Mouse (Mus musculus): Measurements from ENCODE around the gene Bcar3. TPM values are rescaled to one million over a fixed set of nuclear protein-coding genes. Genes with fewer than 3 reads are reported as not detected.

Bcar3 gene
- polyA plus RNA-seq, 1 experiment, result 8.8 TPM

- no peak overlapping the region for H3K27ac ChIP-seq (replicated peaks; ENCODE audit: low read depth, low read length)
- H3K4me3 ChIP-seq (ENCODE audit: insufficient read depth, low read depth, low read length), result no peak overlapping the region
- no peaks in the 10 kb centered on the region for H3K4me1 ChIP-seq (ENCODE audit: control insufficient read depth, insufficient read depth, insufficient read length, low read length)
These were observed 14.1 kb downstream of the Bcar3 start for GRCm38 (mm10) chr3:122307894-122308671.

- Histone ChIP-seq H3K4me3 (ENCODE audit: insufficient read depth, low read depth, low read length) (no peak overlapping the region), H3K4me1 (ENCODE audit: control insufficient read depth, insufficient read depth, insufficient read length, low read length) (no peaks in the 10 kb centered on the region), H3K27ac (replicated peaks; ENCODE audit: low read depth, low read length) (no peak overlapping the region)
These were observed 15.0 kb downstream of the Bcar3 start for GRCm38 (mm10) chr3:122308981-122309380.

- Histone ChIP-seq H3K4me3 (ENCODE audit: insufficient read depth, low read depth, low read length) (no peak overlapping the region), H3K4me1 (ENCODE audit: control insufficient read depth, insufficient read depth, insufficient read length, low read length) (peaks cover 2% of the 10 kb centered on the region; the same call in 1 of the 2 replicates), H3K27ac (replicated peaks; ENCODE audit: low read depth, low read length) (no peak overlapping the region)
These were observed 18.1 kb downstream of the Bcar3 start for GRCm38 (mm10) chr3:122312078-122312477.

GRCm38 (mm10) chr3:122312936-122313629, 19.1 kb downstream of the Bcar3 start:
- H3K27ac ChIP-seq (replicated peaks; ENCODE audit: low read depth, low read length), result no peak overlapping the region
- H3K4me3 ChIP-seq (ENCODE audit: insufficient read depth, low read depth, low read length), result no peak overlapping the region
- peaks cover 2% of the 10 kb centered on the region; the same call in 1 of the 2 replicates for H3K4me1 ChIP-seq (ENCODE audit: control insufficient read depth, insufficient read depth, insufficient read length, low read length)

- no peak overlapping the region for H3K4me3 ChIP-seq (ENCODE audit: insufficient read depth, low read depth, low read length)
- no peak overlapping the region for H3K27ac ChIP-seq (replicated peaks; ENCODE audit: low read depth, low read length)
- H3K4me1 ChIP-seq (ENCODE audit: control insufficient read depth, insufficient read depth, insufficient read length, low read length), result peaks cover 2% of the 10 kb centered on the region; the same call in 1 of the 2 replicates
These were observed 20.0 kb downstream of the Bcar3 start for GRCm38 (mm10) chr3:122313936-122314335.

GRCm38 (mm10) chr3:122316621-122317020, 22.7 kb downstream of the Bcar3 start:
- Histone ChIP-seq H3K4me3 (ENCODE audit: insufficient read depth, low read depth, low read length) (no peak overlapping the region), H3K4me1 (ENCODE audit: control insufficient read depth, insufficient read depth, insufficient read length, low read length) (peaks cover 2% of the 10 kb centered on the region; the same call in 1 of the 2 replicates), H3K27ac (replicated peaks; ENCODE audit: low read depth, low read length) (no peak overlapping the region)

GRCm38 (mm10) chr3:122317339-122317738, 23.4 kb downstream of the Bcar3 start:
- Histone ChIP-seq H3K27ac (replicated peaks; ENCODE audit: low read depth, low read length) (no peak overlapping the region), H3K4me1 (ENCODE audit: control insufficient read depth, insufficient read depth, insufficient read length, low read length) (peaks cover 2% of the 10 kb centered on the region; the same call in 1 of the 2 replicates), H3K4me3 (ENCODE audit: insufficient read depth, low read depth, low read length) (no peak overlapping the region)

- H3K27ac ChIP-seq (replicated peaks; ENCODE audit: low read depth, low read length), result no peak overlapping the region
- no peaks in the 10 kb centered on the region for H3K4me1 ChIP-seq (ENCODE audit: control insufficient read depth, insufficient read depth, insufficient read length, low read length)
- H3K4me3 ChIP-seq (ENCODE audit: insufficient read depth, low read depth, low read length), result no peak overlapping the region
These were observed 28.3 kb downstream of the Bcar3 start for GRCm38 (mm10) chr3:122322226-122322625.

- no peak overlapping the region for H3K27ac ChIP-seq (replicated peaks; ENCODE audit: low read depth, low read length)
- no peak overlapping the region for H3K4me3 ChIP-seq (ENCODE audit: insufficient read depth, low read depth, low read length)
- H3K4me1 ChIP-seq (ENCODE audit: control insufficient read depth, insufficient read depth, insufficient read length, low read length), result no peaks in the 10 kb centered on the region
These were observed 29.9 kb downstream of the Bcar3 start for GRCm38 (mm10) chr3:122323841-122324240.

GRCm38 (mm10) chr3:122324528-122324927, 30.6 kb downstream of the Bcar3 start:
- H3K27ac ChIP-seq (replicated peaks; ENCODE audit: low read depth, low read length), result no peak overlapping the region

GRCm38 (mm10) chr3:122330484-122330883, 36.5 kb downstream of the Bcar3 start:
- Histone ChIP-seq H3K27ac (replicated peaks; ENCODE audit: low read depth, low read length) (no peak overlapping the region), H3K4me3 (ENCODE audit: insufficient read depth, low read depth, low read length) (no peak overlapping the region), H3K4me1 (ENCODE audit: control insufficient read depth, insufficient read depth, insufficient read length, low read length) (peaks cover 17% of the 10 kb centered on the region; the same call in 1 of the 2 replicates)

More at GRCm38 (mm10) chr3:122324528-122324927, 30.6 kb downstream of the Bcar3 start:
- H3K4me1 ChIP-seq (ENCODE audit: control insufficient read depth, insufficient read depth, insufficient read length, low read length), result no peaks in the 10 kb centered on the region
- H3K4me3 ChIP-seq (ENCODE audit: insufficient read depth, low read depth, low read length), result no peak overlapping the region

GRCm38 (mm10) chr3:122333493-122333892, 39.6 kb downstream of the Bcar3 start:
- Histone ChIP-seq H3K4me1 (ENCODE audit: control insufficient read depth, insufficient read depth, insufficient read length, low read length) (peaks cover 17% of the 10 kb centered on the region; the same call in 1 of the 2 replicates), H3K27ac (replicated peaks; ENCODE audit: low read depth, low read length) (peak overlapping the region; percentile 63), H3K4me3 (ENCODE audit: insufficient read depth, low read depth, low read length) (no peak overlapping the region)

GRCm38 (mm10) chr3:122333902-122334301, 40.0 kb downstream of the Bcar3 start:
- peak overlapping the region; percentile 63 for H3K27ac ChIP-seq (replicated peaks; ENCODE audit: low read depth, low read length)
- H3K4me1 ChIP-seq (ENCODE audit: control insufficient read depth, insufficient read depth, insufficient read length, low read length), result peaks cover 17% of the 10 kb centered on the region; the same call in 1 of the 2 replicates
- no peak overlapping the region for H3K4me3 ChIP-seq (ENCODE audit: insufficient read depth, low read depth, low read length)

GRCm38 (mm10) chr3:122334375-122334774, 40.4 kb downstream of the Bcar3 start:
- H3K4me3 ChIP-seq (ENCODE audit: insufficient read depth, low read depth, low read length), result no peak overlapping the region
- H3K4me1 ChIP-seq (ENCODE audit: control insufficient read depth, insufficient read depth, insufficient read length, low read length), result peaks cover 17% of the 10 kb centered on the region; the same call in 1 of the 2 replicates
- no peak overlapping the region; the same call in 1 of the 2 replicates for H3K27ac ChIP-seq (replicated peaks; ENCODE audit: low read depth, low read length)

GRCm38 (mm10) chr3:122336030-122336429, 42.1 kb downstream of the Bcar3 start:
- no peak overlapping the region for H3K4me3 ChIP-seq (ENCODE audit: insufficient read depth, low read depth, low read length)
- H3K27ac ChIP-seq (replicated peaks; ENCODE audit: low read depth, low read length), result no peak overlapping the region
- H3K4me1 ChIP-seq (ENCODE audit: control insufficient read depth, insufficient read depth, insufficient read length, low read length), result peaks cover 21% of the 10 kb centered on the region; the same call in 1 of the 2 replicates
